Mouse (Mus musculus): Measurements from ENCODE around the gene Rai1. TPM values are rescaled to one million over a fixed set of nuclear protein-coding genes. Genes with fewer than 3 reads are reported as not detected.

Rai1 gene
- polyA plus RNA-seq, 1 experiment from 2014 or later, result 23.9 TPM

GRCm38 (mm10) chr11:60070599-60070998 lies 34.2 kb upstream of the Rai1 start:
- no peak for ATAC-seq (ENCODE audit: low read depth)
- no peak overlapping the region for H3K4me3 ChIP-seq (ENCODE audit: low read depth, low read length)
- no peak overlapping the region for H3K27ac ChIP-seq (replicated peaks; ENCODE audit: low read depth, low read length)
- peak; percentile 55 for DNase-seq (ENCODE audit: low spot score)
- 29% methylated on average over 8 of the region's 8 CpGs for WGBS
- no peak overlapping the region for H3K9ac ChIP-seq (ENCODE audit: low read depth, low read length)
- H3K4me2 ChIP-seq (ENCODE audit: low read depth, low read length), result no peak overlapping the region
- no peaks in the 10 kb centered on the region for H3K4me1 ChIP-seq (ENCODE audit: control insufficient read depth, insufficient read depth, low read length)
- H3K9me3 ChIP-seq (ENCODE audit: control insufficient read depth, low read length), result no peaks in the 10 kb centered on the region
- no peaks in the 10 kb centered on the region for H3K36me3 ChIP-seq (ENCODE audit: control insufficient read depth, insufficient read depth, low read length)
- no peaks in the 10 kb centered on the region for H3K27me3 ChIP-seq (replicated peaks; ENCODE audit: control insufficient read depth, insufficient read depth, low read length)

DNA sequence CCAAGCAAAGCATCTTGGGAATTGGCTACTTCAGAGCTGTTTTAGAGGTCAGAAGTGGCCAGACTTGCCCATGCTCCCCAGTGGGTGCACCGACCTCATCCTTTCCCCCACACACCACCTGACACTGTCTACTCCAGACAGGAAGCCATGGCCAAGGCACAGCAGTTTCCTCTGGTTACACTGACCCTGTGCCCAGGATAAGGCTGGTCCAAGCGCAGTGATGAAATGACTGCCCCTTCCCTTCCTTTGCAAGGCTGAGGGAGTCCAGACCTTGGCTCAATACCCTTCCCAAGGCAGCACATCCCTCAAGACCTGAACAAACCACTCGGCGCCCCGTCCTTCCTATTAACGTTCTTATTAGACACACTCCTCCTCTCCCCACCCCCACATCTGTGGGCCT lies 33.6 kb upstream of the Rai1 start:
- H3K27me3 ChIP-seq (replicated peaks; ENCODE audit: control insufficient read depth, insufficient read depth, low read length), result no peaks in the 10 kb centered on the region
- H3K36me3 ChIP-seq (ENCODE audit: control insufficient read depth, insufficient read depth, low read length), result no peaks in the 10 kb centered on the region
- no peak overlapping the region for H3K27ac ChIP-seq (replicated peaks; ENCODE audit: low read depth, low read length)
- no peak overlapping the region for H3K4me3 ChIP-seq (ENCODE audit: low read depth, low read length)
- WGBS, result 87% methylated on average over 6 of the region's 6 CpGs
- H3K9ac ChIP-seq (ENCODE audit: low read depth, low read length), result no peak overlapping the region
- no peak for ATAC-seq (ENCODE audit: low read depth)
- no peak for DNase-seq (ENCODE audit: low spot score)
- H3K4me2 ChIP-seq (ENCODE audit: low read depth, low read length), result no peak overlapping the region
- H3K9me3 ChIP-seq (ENCODE audit: control insufficient read depth, low read length), result no peaks in the 10 kb centered on the region
- no peaks in the 10 kb centered on the region for H3K4me1 ChIP-seq (ENCODE audit: control insufficient read depth, insufficient read depth, low read length)

GRCm38 (mm10) chr11:60073121-60073520 lies 31.7 kb upstream of the Rai1 start:
- Histone ChIP-seq H3K27me3 (replicated peaks; ENCODE audit: control insufficient read depth, insufficient read depth, low read length) (no peaks in the 10 kb centered on the region), H3K9me3 (ENCODE audit: control insufficient read depth, low read length) (no peaks in the 10 kb centered on the region), H3K36me3 (ENCODE audit: control insufficient read depth, insufficient read depth, low read length) (no peaks in the 10 kb centered on the region), H3K27ac (replicated peaks; ENCODE audit: low read depth, low read length) (no peak overlapping the region), H3K9ac (ENCODE audit: low read depth, low read length) (no peak overlapping the region), H3K4me2 (ENCODE audit: low read depth, low read length) (no peak overlapping the region), H3K4me1 (ENCODE audit: control insufficient read depth, insufficient read depth, low read length) (no peaks in the 10 kb centered on the region), H3K4me3 (ENCODE audit: low read depth, low read length) (no peak overlapping the region)
- ATAC-seq (ENCODE audit: low read depth) (no peak), DNase-seq (ENCODE audit: low spot score) (no peak)

DNA sequence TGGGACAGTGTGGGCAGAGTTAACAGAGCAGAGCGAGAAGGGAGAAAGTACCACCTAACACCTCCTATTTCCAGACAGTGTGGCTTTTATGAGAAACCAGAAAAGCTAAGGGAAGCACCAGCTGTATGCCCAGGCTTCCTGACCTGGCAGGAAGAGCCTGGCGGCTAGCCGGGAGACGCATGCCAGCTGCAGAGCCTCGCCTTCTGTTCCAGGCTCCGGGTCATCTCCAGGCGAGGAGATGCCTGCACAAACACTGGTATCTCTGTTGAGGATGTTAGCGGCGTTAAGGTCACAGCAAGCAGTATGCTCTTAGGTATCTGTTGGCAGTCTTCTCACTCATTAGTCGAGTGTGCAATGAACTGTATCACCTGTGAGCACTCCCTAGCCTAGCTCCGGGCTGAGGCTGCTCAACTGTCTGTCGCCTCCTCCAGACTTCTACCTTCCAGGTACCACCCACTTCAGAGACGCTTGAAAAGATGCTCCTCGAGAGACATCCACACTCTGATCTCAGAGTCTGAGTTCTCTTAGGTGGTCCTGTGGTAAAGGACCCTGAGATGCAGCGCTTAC lies 30.8 kb upstream of the Rai1 start:
- no peak overlapping the region for H3K27ac ChIP-seq (replicated peaks; ENCODE audit: low read depth, low read length)
- no peaks in the 10 kb centered on the region for H3K9me3 ChIP-seq (ENCODE audit: control insufficient read depth, low read length)
- DNase-seq (ENCODE audit: low spot score) (no peak), ATAC-seq (ENCODE audit: low read depth) (no peak)
- H3K4me2 ChIP-seq (ENCODE audit: low read depth, low read length), result no peak overlapping the region
- H3K27me3 ChIP-seq (replicated peaks; ENCODE audit: control insufficient read depth, insufficient read depth, low read length), result no peaks in the 10 kb centered on the region
- no peaks in the 10 kb centered on the region for H3K4me1 ChIP-seq (ENCODE audit: control insufficient read depth, insufficient read depth, low read length)
- H3K36me3 ChIP-seq (ENCODE audit: control insufficient read depth, insufficient read depth, low read length), result no peaks in the 10 kb centered on the region
- WGBS, result 68% methylated on average over 15 of the region's 15 CpGs
- H3K4me3 ChIP-seq (ENCODE audit: low read depth, low read length), result no peak overlapping the region
- no peak overlapping the region for H3K9ac ChIP-seq (ENCODE audit: low read depth, low read length)

- 75% methylated on average over 3 of the region's 3 CpGs for WGBS
- no peak overlapping the region for H3K9ac ChIP-seq (ENCODE audit: low read depth, low read length)
- ATAC-seq (ENCODE audit: low read depth), result no peak
These were observed 28.6 kb upstream of the Rai1 start for GRCm38 (mm10) chr11:60076183-60076582.

DNA sequence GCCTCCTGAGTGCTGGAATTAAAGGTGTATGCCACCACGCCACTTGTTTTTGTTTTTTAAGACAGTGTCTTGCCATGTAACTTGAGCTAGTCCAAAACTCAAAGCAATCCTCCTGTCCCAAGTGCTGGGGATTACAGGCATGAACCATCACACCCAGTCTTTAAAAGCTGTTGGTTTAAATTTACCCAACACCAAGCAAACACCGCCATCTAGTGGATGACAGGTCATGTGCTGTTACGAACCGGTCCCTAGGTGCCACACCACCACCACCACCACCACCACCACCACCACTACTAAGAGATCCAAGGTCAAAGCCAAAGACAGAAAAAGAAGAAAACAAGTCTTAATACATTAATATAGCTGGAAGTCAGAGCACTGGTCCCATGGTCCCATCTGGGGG lies 28.0 kb upstream of the Rai1 start:
- Histone ChIP-seq H3K27ac (replicated peaks; ENCODE audit: low read depth, low read length) (no peak overlapping the region), H3K27me3 (replicated peaks; ENCODE audit: control insufficient read depth, insufficient read depth, low read length) (no peaks in the 10 kb centered on the region), H3K4me1 (ENCODE audit: control insufficient read depth, insufficient read depth, low read length) (no peaks in the 10 kb centered on the region), H3K4me2 (ENCODE audit: low read depth, low read length) (no peak overlapping the region), H3K4me3 (ENCODE audit: low read depth, low read length) (no peak overlapping the region), H3K9me3 (ENCODE audit: control insufficient read depth, low read length) (no peaks in the 10 kb centered on the region), H3K9ac (ENCODE audit: low read depth, low read length) (no peak overlapping the region), H3K36me3 (ENCODE audit: control insufficient read depth, insufficient read depth, low read length) (no peaks in the 10 kb centered on the region)
- WGBS, result 12% methylated on average over 4 of the region's 4 CpGs
- DNase-seq (ENCODE audit: low spot score) (peak; percentile 86), ATAC-seq (ENCODE audit: low read depth) (peak; percentile 50; the same call in 1 of the 2 replicates)

More at GRCm38 (mm10) chr11:60076183-60076582, 28.6 kb upstream of the Rai1 start:
- H3K27ac ChIP-seq (replicated peaks; ENCODE audit: low read depth, low read length), result no peak overlapping the region
- H3K4me3 ChIP-seq (ENCODE audit: low read depth, low read length), result no peak overlapping the region
- H3K4me1 ChIP-seq (ENCODE audit: control insufficient read depth, insufficient read depth, low read length), result no peaks in the 10 kb centered on the region
- no peaks in the 10 kb centered on the region for H3K9me3 ChIP-seq (ENCODE audit: control insufficient read depth, low read length)
- H3K27me3 ChIP-seq (replicated peaks; ENCODE audit: control insufficient read depth, insufficient read depth, low read length), result no peaks in the 10 kb centered on the region
- DNase-seq (ENCODE audit: low spot score), result no peak
- H3K4me2 ChIP-seq (ENCODE audit: low read depth, low read length), result no peak overlapping the region
- H3K36me3 ChIP-seq (ENCODE audit: control insufficient read depth, insufficient read depth, low read length), result no peaks in the 10 kb centered on the region

- H3K9ac ChIP-seq (ENCODE audit: low read depth, low read length), result no peak overlapping the region
- DNase-seq (ENCODE audit: low spot score) (no peak), ATAC-seq (ENCODE audit: low read depth) (no peak)
These were observed 20.2 kb upstream of the Rai1 start for GRCm38 (mm10) chr11:60084589-60084988.

GRCm38 (mm10) chr11:60086676-60087075 lies 18.1 kb upstream of the Rai1 start:
- 0 out of 2 replicates have a peak, but pooled peaks cover 7% of the 10 kb centered on the region for H3K4me1 ChIP-seq (ENCODE audit: control insufficient read depth, insufficient read depth, low read length)
- no peak for ATAC-seq (ENCODE audit: low read depth)
- DNase-seq (ENCODE audit: low spot score), result no peak
- no peak overlapping the region for H3K4me3 ChIP-seq (ENCODE audit: low read depth, low read length)
- WGBS, result 90% methylated on average over 1 of the region's 1 CpGs
- H3K27ac ChIP-seq (replicated peaks; ENCODE audit: low read depth, low read length), result no peak overlapping the region
- no peak overlapping the region for H3K4me2 ChIP-seq (ENCODE audit: low read depth, low read length)
- H3K36me3 ChIP-seq (ENCODE audit: control insufficient read depth, insufficient read depth, low read length), result no peaks in the 10 kb centered on the region
- no peaks in the 10 kb centered on the region for H3K27me3 ChIP-seq (replicated peaks; ENCODE audit: control insufficient read depth, insufficient read depth, low read length)
- H3K9me3 ChIP-seq (ENCODE audit: control insufficient read depth, low read length), result no peaks in the 10 kb centered on the region
- H3K9ac ChIP-seq (ENCODE audit: low read depth, low read length), result no peak overlapping the region

More at GRCm38 (mm10) chr11:60084589-60084988, 20.2 kb upstream of the Rai1 start:
- Histone ChIP-seq H3K9me3 (ENCODE audit: control insufficient read depth, low read length) (no peaks in the 10 kb centered on the region), H3K4me3 (ENCODE audit: low read depth, low read length) (no peak overlapping the region), H3K27ac (replicated peaks; ENCODE audit: low read depth, low read length) (no peak overlapping the region), H3K36me3 (ENCODE audit: control insufficient read depth, insufficient read depth, low read length) (no peaks in the 10 kb centered on the region), H3K4me1 (ENCODE audit: control insufficient read depth, insufficient read depth, low read length) (0 out of 2 replicates have a peak, but pooled peaks cover 3% of the 10 kb centered on the region), H3K27me3 (replicated peaks; ENCODE audit: control insufficient read depth, insufficient read depth, low read length) (no peaks in the 10 kb centered on the region), H3K4me2 (ENCODE audit: low read depth, low read length) (no peak overlapping the region)
- 39% methylated on average over 2 of the region's 2 CpGs for WGBS

- Histone ChIP-seq H3K9ac (ENCODE audit: low read depth, low read length) (no peak overlapping the region; the same call in 1 of the 2 replicates), H3K27ac (replicated peaks; ENCODE audit: low read depth, low read length) (no peak overlapping the region), H3K4me3 (ENCODE audit: low read depth, low read length) (no peak overlapping the region), H3K9me3 (ENCODE audit: control insufficient read depth, low read length) (no peaks in the 10 kb centered on the region), H3K4me1 (ENCODE audit: control insufficient read depth, insufficient read depth, low read length) (0 out of 2 replicates have a peak, but pooled peaks cover 7% of the 10 kb centered on the region), H3K27me3 (replicated peaks; ENCODE audit: control insufficient read depth, insufficient read depth, low read length) (no peaks in the 10 kb centered on the region), H3K36me3 (ENCODE audit: control insufficient read depth, insufficient read depth, low read length) (no peaks in the 10 kb centered on the region), H3K4me2 (ENCODE audit: low read depth, low read length) (no peak overlapping the region)
- peak; percentile 52 for DNase-seq (ENCODE audit: low spot score)
- 42% methylated on average over 4 of the region's 4 CpGs for WGBS
- 0 out of 2 replicates have a peak, but pooled peaks have one; percentile 70 for ATAC-seq (ENCODE audit: low read depth)
These were observed 15.9 kb upstream of the Rai1 start for GRCm38 (mm10) chr11:60088947-60089346.
